Mouse (Mus musculus): ENCODE measurements around the gene Capza2.

Capza2 gene

DNA sequence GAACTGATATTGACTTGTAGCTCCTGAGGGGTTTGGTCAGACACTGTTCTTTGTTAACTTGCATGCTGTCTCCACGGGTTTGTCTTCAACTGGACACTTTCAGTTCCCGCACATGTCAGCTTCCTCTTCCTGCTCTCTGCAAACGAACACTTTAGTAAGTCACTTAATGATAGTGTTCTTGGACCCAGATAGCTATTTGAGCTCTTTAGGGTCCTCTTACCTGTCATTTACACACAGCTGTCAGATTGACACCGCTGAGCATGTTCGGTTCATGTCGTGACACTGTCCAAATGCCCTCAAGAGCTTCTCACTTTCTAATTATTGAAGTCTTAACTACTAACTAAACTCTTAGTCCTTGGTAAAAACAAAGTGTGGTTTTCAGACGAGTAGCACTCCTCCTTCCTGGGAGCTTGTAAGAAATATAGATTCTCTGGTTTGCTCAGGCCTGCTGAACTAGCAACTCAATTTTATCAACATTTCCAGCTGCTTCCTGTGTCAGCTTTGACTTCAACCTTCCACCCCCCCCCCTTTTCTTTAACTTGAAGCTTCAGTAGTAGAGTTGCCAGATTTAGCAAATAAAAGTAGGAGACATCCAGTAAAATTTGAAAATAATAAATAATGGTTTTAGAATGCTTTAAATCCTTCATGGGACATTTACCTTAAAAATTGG, at the start of gene Capza2:
Gene Capza2, plus strand, starts transcription at position 620 of the 670 bp plus-strand sequence.
- in situ Hi-C loops (cut with MboI, MseI): loop anchor here (10.0 to 25.0 kb wide), 2 partner anchors 1823 to 1921 kb away; no protein-coding TSS in a partner anchor

DNA sequence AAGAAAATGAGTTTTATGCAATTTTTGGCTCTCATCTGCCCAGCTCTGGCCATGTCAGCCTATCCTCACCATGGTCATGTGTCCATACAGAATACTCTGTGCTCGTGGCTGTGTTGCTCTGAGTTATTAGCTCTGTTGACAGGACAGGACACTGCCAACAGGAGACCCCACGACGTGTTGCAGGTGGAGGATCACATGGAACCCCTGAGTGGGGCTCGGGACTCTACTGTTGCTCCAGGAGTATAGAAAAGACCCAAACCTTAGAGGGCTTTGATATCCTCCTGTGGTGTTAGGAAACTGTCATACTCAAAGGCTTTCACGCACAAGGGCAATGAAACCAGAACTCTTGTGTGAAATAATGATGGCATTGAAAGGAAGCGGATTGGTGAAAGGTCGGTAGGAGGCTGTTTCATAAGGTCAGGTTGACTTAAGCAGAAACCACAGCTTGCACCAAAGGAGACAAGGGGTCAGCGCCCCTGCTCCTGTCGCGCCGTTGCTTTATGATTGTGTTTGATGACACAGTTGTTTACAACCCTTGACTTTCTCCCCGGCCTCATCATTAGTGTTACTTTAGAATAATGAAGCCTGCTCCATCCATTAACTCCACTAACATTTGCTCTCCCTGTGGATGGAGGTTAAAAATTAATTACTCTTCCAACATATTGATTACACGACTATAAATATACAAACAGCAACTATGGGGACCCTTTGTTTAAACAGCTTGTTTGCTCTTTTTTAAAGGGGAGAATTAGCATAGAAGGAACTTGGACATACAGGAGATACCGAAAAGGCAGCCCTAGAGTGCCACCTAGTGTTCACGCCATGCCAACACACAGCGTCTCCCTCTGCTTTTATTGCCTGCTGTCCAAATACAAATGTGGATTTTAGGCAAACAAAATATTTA, 46.7 kb upstream of the Capza2 start:
- in situ Hi-C loops (cut with MboI, MseI): loop anchor here (5.0 kb wide), 3 partner anchors 127 to 567 kb away; partner anchors contain the start of gene Met (in 1 of the 2)

DNA sequence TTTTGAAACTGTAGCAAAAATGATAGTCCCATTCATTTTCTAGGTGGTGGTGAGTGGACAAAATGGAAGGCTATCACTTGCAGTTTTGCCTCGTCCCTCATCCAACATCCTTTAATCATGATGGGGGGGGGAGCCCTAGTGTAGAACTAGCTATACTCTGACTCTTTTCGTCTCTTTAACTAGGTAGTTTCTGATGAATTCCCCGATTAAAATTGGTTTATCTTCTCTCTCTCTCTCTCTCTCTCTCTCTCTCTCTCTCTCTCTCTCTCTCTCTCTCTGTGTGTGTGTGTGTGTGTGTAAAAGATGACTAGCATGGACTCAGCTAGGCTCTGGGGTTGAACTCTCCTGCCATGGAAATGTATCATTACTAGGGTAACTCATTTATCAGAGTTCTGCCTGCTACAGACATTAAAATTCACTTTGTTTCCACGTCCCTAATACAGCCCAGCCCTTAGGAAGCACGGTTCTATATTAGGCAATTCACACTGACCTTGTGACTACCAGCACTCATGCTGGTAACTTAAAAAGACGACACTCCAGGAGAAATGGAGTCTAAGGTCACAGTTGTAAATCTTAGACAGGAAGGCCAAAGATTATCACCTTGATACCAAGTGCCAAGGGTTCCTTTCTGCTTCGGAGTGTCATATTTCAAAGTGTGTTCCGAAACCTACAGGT, 45.9 kb upstream of the Capza2 start:
- in situ Hi-C loops (cut with MboI, MseI): loop anchor here (5.0 kb wide), 3 partner anchors 128 to 568 kb away; partner anchors contain the start of gene Met (in 1 of the 2)

DNA sequence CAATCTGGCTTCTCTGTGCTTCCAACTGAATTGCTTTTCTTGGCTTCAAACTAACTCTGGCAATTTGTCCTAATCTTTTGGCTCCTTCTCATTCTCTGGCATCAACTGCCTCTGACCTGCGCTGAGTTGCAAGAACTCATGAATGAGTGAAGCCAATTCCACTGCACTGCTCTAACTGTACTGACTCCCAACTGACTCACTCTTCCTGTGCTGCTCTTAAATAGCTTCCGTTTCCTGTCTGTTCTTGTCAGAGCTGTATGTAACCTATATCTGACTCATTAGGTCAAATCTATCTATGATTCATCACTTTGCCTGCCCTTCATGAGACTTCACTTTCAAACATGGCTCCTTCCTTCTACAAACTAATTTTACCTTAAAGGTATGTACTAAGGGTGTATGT, 42.1 kb upstream of the Capza2 start:
- in situ Hi-C loops (cut with MboI, MseI): loop anchor here in 1 of 2 experiments (5.0 kb wide), 1 partner anchor 232 kb away; no protein-coding TSS in a partner anchor

- in situ Hi-C loops (cut with MboI, MseI): loop anchor here (5.0 kb wide), 2 partner anchors 489 to 494 kb away; no protein-coding TSS in a partner anchor
Measured at GRCm38 (mm10) chr6:17595712-17596462, 40.1 kb upstream of the Capza2 start.

- in situ Hi-C loops (cut with MboI, MseI): loop anchor here (5.0 kb wide), 2 partner anchors 492 to 497 kb away; no protein-coding TSS in a partner anchor
Measured at GRCm38 (mm10) chr6:17599373-17599772, 36.7 kb upstream of the Capza2 start.

DNA sequence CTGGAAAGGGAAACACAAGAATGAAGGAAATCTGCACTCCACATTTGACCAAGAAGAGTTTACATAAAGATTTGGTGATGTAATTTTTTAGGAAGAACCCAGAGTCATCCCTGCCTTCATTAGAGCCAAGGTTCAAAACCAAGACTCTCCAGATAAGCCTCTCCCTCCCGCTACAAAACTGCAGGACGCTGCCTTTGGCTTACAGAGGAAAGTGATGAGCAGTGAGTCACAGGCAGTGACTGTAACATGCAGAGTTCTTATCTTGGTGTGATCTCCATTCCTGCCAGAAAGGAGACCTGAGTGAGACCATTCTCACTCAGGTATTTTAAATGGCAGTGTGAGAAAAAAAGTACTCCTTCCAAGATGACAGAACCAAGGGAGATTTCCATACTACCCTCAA, 34.5 kb upstream of the Capza2 start:
- in situ Hi-C loops (cut with MboI, MseI): no loop called here

DNA sequence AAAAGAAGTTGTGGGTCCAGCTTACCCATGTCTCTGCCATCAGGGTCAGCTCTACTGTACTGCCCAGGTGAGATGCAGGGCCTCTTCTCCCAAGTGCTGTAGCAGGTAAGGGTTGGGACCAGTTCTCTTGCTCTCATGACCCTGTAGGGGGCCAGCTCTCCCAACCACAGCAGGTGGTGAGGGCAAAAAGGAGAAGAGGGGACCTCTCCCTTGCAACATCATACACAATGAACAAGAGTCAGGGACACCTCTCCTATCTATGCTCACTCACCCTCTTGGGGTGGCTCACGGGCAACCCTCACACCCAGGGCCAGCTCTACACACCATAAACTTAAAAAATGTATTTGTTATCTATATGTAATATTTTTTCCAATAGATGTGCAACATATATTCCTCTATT, 29.1 kb upstream of the Capza2 start:
- in situ Hi-C loops (cut with MboI, MseI): no loop called here

DNA sequence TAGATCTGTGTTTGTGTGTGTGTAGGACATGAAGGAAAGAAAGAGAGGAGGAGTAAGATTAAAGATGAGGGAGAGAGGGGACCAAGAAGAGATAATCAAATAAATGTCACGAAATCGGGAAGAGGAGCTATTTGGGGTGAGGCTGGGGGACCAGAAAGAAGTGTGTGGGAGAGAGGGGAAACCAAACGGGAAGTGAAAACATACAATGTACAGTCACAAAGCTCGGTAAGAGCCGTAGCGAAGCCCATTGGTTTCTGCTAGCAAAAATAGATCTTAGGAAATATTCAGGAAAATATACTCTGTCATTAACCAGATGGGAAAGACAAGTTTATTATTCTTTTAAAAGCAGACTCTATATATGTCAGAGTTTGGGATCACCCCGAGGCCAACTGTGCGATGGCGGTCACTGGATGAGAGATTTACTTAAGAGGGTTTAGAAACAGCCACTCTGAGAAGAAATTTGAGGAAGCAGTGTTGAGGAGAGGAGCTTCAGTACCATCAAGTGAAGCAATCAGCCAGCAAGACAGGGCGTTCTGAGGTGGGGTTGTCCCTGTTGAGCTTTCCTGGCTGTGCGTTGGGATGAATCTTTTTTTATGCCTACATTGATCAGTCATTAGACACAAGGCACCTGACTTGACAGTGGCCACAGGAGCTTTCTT, 24.6 kb upstream of the Capza2 start:
- in situ Hi-C loops (cut with MboI, MseI): no loop called here

DNA sequence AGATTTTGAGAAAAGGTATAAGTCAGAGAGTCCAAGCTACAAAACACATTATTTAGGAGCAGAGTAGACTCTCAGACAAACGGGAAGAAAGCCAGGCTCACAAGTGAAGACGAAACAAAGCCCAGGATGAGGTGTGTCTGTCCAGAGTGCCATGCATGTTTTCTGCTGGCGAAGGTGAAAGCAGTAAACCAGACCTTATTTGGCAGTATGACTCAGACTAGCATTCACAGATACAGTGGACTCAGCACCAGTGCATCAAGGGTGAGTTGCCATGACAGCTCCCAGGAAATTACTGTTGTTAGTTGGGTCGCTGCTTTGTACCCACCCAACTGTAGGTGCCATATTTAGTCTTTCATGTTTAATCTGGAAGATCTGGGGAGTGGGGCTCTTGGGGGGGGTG, 23.4 kb upstream of the Capza2 start:
- in situ Hi-C loops (cut with MboI, MseI): no loop called here

DNA sequence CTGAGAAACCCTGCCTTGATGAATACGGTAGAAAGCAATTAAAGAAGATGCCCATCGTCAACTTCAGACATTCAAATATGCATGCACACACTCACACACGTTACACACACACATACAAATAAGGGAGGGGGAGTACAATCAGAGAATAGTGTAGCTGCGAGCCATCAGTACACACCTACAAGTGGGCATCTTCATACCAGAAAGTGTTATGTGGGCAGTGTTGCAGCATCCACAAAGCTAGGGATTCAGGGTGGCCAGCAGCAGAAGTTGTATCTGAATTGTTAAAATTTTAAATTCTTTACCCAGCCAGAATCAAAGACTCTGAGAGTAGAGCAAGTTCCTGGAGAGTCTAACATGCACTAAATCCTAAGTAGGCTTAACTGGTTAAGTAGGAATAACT, 15.2 kb upstream of the Capza2 start:
- in situ Hi-C loops (cut with MboI, MseI): no loop called here

DNA sequence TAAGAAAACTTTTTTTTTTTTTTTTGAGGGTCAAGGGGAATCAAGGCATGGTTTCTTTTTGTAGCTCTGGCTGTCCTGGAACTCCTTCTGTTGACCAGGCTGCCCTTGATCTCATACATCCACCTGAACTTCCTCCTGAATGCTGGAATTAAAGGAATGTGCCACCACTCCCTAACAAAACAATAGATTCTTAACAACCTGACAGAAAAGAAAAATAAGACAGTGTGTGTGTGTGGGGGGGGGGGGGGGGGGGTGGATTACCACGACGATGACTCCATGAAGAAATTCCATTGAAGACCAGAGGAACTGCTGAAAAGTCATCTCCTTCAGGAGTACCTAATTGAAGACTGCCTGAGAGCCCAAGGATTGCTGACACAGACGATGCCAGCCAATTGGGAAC, 14.6 kb upstream of the Capza2 start:
- in situ Hi-C loops (cut with MboI, MseI): no loop called here

- in situ Hi-C loops (cut with MboI, MseI): loop anchor here in 1 of 2 experiments (25.0 kb wide), 1 partner anchor 1817 kb away; no protein-coding TSS in a partner anchor
Measured at GRCm38 (mm10) chr6:17628701-17629455, 7.2 kb upstream of the Capza2 start.

- in situ Hi-C loops (cut with MboI, MseI): loop anchor here (5.0 to 25.0 kb wide), 3 partner anchors 567 to 1915 kb away; no protein-coding TSS in a partner anchor
Measured at GRCm38 (mm10) chr6:17629756-17630155, 6.3 kb upstream of the Capza2 start.

- in situ Hi-C loops (cut with MboI, MseI): loop anchor here (5.0 to 25.0 kb wide), 3 partner anchors 569 to 1917 kb away; no protein-coding TSS in a partner anchor
Measured at GRCm38 (mm10) chr6:17631611-17632010, 4.4 kb upstream of the Capza2 start.

DNA sequence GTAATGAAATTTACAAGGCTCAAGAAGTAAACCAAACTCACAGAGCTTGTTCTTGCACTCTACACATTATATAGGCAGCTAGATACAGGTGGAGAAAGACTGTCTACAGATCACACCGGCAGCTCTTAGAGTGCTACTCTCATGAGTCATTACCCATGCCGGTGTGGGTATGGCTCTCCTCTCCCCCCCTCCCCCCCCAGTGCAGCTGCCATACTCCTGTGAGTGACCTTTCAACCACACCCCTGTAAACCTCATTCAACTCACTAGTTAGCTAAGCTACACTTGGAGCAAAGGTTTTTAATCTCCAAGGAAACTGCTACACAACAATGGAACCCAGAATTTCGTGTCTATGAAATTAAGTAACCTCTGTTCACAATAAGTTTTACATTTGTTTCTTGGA, 2.2 kb upstream of the Capza2 start:
- in situ Hi-C loops (cut with MboI, MseI): loop anchor here (5.0 to 25.0 kb wide), 3 partner anchors 572 to 1919 kb away; no protein-coding TSS in a partner anchor

- in situ Hi-C loops (cut with MboI, MseI): loop anchor here (5.0 to 25.0 kb wide), 3 partner anchors 573 to 1920 kb away; no protein-coding TSS in a partner anchor
Measured at GRCm38 (mm10) chr6:17634992-17635391, 1.0 kb upstream of the Capza2 start.

- in situ Hi-C loops (cut with MboI, MseI): loop anchor here (10.0 to 25.0 kb wide), 2 partner anchors 1824 to 1922 kb away; no protein-coding TSS in a partner anchor
Measured at GRCm38 (mm10) chr6:17636764-17637170, 733 bp downstream of the Capza2 start.
